Mouse (Mus musculus): Measurements from ENCODE around the gene Sgsh. TPM values are rescaled to one million over a fixed set of nuclear protein-coding genes. Genes with fewer than 3 reads are reported as not detected.

The Sgsh gene
- polyA plus RNA-seq, 1 experiment from 2014 or later, result 4.2 TPM

DNA sequence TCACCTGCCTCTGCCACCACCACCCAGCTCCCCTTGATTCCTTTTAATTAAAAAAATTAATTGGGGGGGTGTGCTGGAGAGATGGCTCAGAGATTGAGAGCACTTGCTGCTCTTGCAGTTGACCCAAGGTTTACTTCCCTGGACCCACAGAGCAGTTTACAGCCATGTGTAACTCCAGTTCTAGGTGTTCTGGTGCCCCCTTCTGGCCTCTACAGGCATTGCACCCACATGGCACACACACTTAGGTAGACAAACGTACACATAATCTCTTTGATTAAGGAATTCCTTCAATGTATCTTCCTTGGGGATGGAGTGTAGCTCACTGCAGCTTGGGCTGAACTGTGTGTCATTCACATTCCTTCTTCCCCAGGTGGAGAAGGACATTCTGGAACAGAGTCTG, 30.3 kb downstream of the Sgsh start:
- WGBS (ENCODE audit: insufficient replicate concordance), result 79% methylated on average over 1 of the region's 1 CpGs
- Histone ChIP-seq H3K9ac (replicated peaks) (no peak overlapping the region), H3K9me3 (ENCODE audit: low read length) (0 out of 2 replicates have a peak, but pooled peaks cover 3% of the 10 kb centered on the region), H3K27ac (ENCODE audit: low read depth) (no peak overlapping the region), H3K36me3 (replicated peaks; ENCODE audit: insufficient read depth, low read length) (no peaks in the 10 kb centered on the region), H3K4me3 (ENCODE audit: low read depth, low read length) (no peak overlapping the region), H3K4me1 (ENCODE audit: insufficient read depth) (no peaks in the 10 kb centered on the region), H3K4me2 (ENCODE audit: low read depth, low read length) (no peak overlapping the region), H3K27me3 (ENCODE audit: insufficient read depth, low read length) (no peaks in the 10 kb centered on the region)
- TF ChIP-seq EP300 (IDR thresholded peaks at IDR 0.05; ENCODE audit: low read depth) (no peak), CTCF (IDR thresholded peaks at IDR 0.05; ENCODE audit: low read depth) (peak; percentile 59)
- DNase-seq (no peak), ATAC-seq (no peak)

DNA sequence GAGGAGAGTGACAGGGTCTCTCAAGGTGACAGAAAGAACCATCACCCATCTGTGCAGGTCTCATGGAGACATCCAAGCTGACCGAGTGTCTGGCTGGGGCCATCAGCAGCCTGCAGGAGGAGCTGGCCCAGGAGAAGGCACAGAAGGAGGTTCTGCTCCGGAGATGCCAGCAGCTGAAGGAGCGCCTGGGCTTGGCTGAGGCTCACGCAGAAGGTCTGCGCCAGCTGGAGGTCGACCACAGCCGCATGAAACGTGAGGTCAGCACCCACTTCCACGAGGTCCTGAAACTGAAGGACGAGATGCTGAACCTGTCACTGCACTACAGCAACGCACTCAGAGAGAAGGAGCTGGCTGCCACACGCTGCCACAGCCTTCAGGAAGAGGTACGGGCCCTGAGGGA, 32.8 kb downstream of the Sgsh start:
- 0 out of 2 replicates have a peak, but pooled peaks cover 3% of the 10 kb centered on the region for H3K9me3 ChIP-seq (ENCODE audit: low read length)
- DNase-seq (no peak), ATAC-seq (no peak)
- TF ChIP-seq EP300 (IDR thresholded peaks at IDR 0.05; ENCODE audit: low read depth), result no peak
- no peak for TF ChIP-seq CTCF (IDR thresholded peaks at IDR 0.05; ENCODE audit: low read depth)
- no peak overlapping the region for H3K4me2 ChIP-seq (ENCODE audit: low read depth, low read length)
- 66% methylated on average over 13 of the region's 13 CpGs for WGBS (ENCODE audit: insufficient replicate concordance)
- H3K27ac ChIP-seq (ENCODE audit: low read depth), result no peak overlapping the region
- H3K4me3 ChIP-seq (ENCODE audit: low read depth, low read length), result no peak overlapping the region
- no peaks in the 10 kb centered on the region for H3K4me1 ChIP-seq (ENCODE audit: insufficient read depth)
- H3K27me3 ChIP-seq (ENCODE audit: insufficient read depth, low read length), result no peaks in the 10 kb centered on the region
- no peak overlapping the region for H3K9ac ChIP-seq (replicated peaks)
- no peaks in the 10 kb centered on the region for H3K36me3 ChIP-seq (replicated peaks; ENCODE audit: insufficient read depth, low read length)

DNA sequence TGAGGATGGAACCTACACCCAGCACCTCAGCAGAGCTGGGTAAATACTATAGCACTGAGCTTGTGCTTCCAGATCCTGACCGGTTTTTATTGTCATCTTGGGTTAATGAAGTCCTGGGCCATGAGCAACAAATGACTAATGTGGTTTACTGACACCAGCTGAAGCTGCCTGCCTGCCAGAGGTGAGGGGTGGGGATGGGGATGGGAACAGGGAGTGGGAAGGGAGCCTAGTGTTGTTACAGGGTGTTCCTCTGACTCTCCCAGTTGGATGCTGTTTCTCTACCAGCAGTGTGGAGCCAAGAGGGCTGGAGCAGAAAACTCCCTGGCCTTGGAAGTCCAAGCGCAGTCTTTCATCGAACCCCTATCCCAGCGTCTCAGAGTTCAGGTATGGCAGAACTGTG, 38.6 kb downstream of the Sgsh start:
- no peak for TF ChIP-seq EP300 (IDR thresholded peaks at IDR 0.05; ENCODE audit: low read depth)
- no peak for TF ChIP-seq CTCF (IDR thresholded peaks at IDR 0.05; ENCODE audit: low read depth)
- Histone ChIP-seq H3K27ac (ENCODE audit: low read depth) (no peak overlapping the region), H3K4me1 (ENCODE audit: insufficient read depth) (no peaks in the 10 kb centered on the region), H3K9me3 (ENCODE audit: low read length) (no peaks in the 10 kb centered on the region), H3K27me3 (ENCODE audit: insufficient read depth, low read length) (0 out of 2 replicates have a peak, but pooled peaks cover 4% of the 10 kb centered on the region), H3K36me3 (replicated peaks; ENCODE audit: insufficient read depth, low read length) (no peaks in the 10 kb centered on the region), H3K9ac (replicated peaks) (no peak overlapping the region), H3K4me3 (ENCODE audit: low read depth, low read length) (no peak overlapping the region), H3K4me2 (ENCODE audit: low read depth, low read length) (no peak overlapping the region)
- no peak for DNase-seq
- no peak for ATAC-seq
- 86% methylated on average over 4 of the region's 4 CpGs for WGBS (ENCODE audit: insufficient replicate concordance)

DNA sequence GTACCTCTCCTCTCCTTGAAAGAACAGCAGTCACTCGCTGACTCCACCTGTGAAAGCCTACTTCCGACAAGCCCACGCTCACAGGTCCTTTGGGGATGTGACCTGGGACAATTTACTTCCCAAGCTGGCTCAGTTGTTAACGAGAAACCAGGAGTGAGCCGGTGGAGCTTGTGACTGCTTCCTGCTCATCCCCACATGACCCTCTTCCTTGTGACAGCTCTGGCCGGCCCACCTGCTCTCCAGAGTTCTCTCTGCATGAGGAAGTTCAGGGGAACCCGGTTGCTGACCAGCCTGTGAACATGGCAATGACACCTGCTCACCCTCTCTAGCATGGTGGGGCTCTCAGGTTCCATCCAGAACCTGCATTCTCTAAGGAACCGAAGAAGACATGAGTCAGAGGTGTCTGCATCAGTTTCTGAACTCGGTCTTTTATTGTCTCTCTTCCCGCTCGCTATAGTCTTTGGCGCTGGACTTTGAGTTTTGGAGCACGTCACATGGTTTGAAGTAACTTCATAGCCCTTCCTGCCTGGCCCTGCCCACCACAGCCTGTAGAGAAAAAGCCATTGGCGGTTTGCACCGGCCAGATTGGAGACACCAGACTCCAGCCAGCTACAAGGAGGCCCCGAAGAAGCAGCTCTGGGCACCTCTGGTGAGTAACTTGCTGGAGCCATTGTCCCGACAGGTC, 40.9 kb downstream of the Sgsh start:
- 51% methylated on average over 17 of the region's 17 CpGs for WGBS (ENCODE audit: insufficient replicate concordance)
- ATAC-seq (peak; percentile 62), DNase-seq (no peak)
- peak overlapping the region; percentile 16; the same call in 1 of the 2 replicates for H3K27ac ChIP-seq (ENCODE audit: low read depth)
- no peaks in the 10 kb centered on the region for H3K4me1 ChIP-seq (ENCODE audit: insufficient read depth)
- H3K9me3 ChIP-seq (ENCODE audit: low read length), result no peaks in the 10 kb centered on the region
- no peak for TF ChIP-seq EP300 (IDR thresholded peaks at IDR 0.05; ENCODE audit: low read depth)
- no peak for TF ChIP-seq CTCF (IDR thresholded peaks at IDR 0.05; ENCODE audit: low read depth)
- H3K36me3 ChIP-seq (replicated peaks; ENCODE audit: insufficient read depth, low read length), result no peaks in the 10 kb centered on the region
- H3K4me2 ChIP-seq (ENCODE audit: low read depth, low read length), result peak overlapping the region; percentile 45
- no peak overlapping the region for H3K4me3 ChIP-seq (ENCODE audit: low read depth, low read length)
- H3K27me3 ChIP-seq (ENCODE audit: insufficient read depth, low read length), result 0 out of 2 replicates have a peak, but pooled peaks cover 4% of the 10 kb centered on the region
- no peak overlapping the region for H3K9ac ChIP-seq (replicated peaks)

DNA sequence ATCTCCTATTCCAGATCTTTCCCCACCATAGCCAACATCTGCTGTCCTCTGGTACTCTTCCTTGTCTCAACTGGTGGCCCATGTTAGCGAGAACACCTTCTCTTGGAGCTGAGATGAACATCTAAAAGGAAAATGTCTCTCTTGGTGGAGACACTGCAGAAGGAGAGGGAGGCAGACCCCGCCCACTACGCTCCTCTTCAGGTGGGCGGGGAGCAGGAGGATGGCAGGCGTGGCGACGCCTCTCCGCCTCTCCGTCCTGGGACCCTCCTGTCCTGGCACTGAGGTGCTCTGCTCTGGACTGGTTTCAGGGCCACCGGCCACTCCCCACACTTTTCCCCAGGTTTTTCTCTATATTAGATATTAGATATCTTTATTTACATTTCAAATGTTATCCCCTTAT, 44.7 kb downstream of the Sgsh start:
- H3K27me3 ChIP-seq (ENCODE audit: insufficient read depth, low read length), result 0 out of 2 replicates have a peak, but pooled peaks cover 4% of the 10 kb centered on the region
- no peak overlapping the region for H3K4me3 ChIP-seq (ENCODE audit: low read depth, low read length)
- ATAC-seq (no peak), DNase-seq (no peak)
- TF ChIP-seq CTCF (IDR thresholded peaks at IDR 0.05; ENCODE audit: low read depth) (no peak), EP300 (IDR thresholded peaks at IDR 0.05; ENCODE audit: low read depth) (no peak)
- no peaks in the 10 kb centered on the region for H3K4me1 ChIP-seq (ENCODE audit: insufficient read depth)
- no peak overlapping the region for H3K27ac ChIP-seq (ENCODE audit: low read depth)
- no peaks in the 10 kb centered on the region for H3K9me3 ChIP-seq (ENCODE audit: low read length)
- no peak overlapping the region for H3K9ac ChIP-seq (replicated peaks)
- 22% methylated on average over 10 of the region's 10 CpGs for WGBS (ENCODE audit: insufficient replicate concordance)
- H3K4me2 ChIP-seq (ENCODE audit: low read depth, low read length), result no peak overlapping the region
- no peaks in the 10 kb centered on the region for H3K36me3 ChIP-seq (replicated peaks; ENCODE audit: insufficient read depth, low read length)

DNA sequence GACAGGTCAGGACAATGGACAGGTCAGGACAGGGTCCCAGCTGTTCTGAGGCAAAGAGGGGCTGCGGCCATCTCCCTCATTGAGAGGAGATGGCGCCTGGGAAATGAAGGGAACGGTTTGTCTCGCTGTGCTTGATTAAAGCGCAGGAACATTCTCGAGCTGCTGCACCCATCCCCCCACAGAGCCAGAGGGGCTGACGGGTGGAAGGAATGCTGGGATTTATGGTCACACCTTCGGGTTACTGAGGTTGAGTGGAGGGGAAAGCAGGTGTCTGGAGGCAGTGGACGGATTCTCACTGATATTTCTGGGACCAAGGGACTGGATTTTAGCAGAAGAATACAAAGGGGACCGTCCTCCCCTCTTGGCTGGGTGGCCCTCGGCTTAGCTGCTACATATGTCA, 47.4 kb downstream of the Sgsh start:
- H3K27ac ChIP-seq (ENCODE audit: low read depth), result no peak overlapping the region
- TF ChIP-seq EP300 (IDR thresholded peaks at IDR 0.05; ENCODE audit: low read depth), result no peak
- TF ChIP-seq CTCF (IDR thresholded peaks at IDR 0.05; ENCODE audit: low read depth), result no peak
- no peak overlapping the region for H3K4me2 ChIP-seq (ENCODE audit: low read depth, low read length)
- no peaks in the 10 kb centered on the region for H3K27me3 ChIP-seq (ENCODE audit: insufficient read depth, low read length)
- H3K9ac ChIP-seq (replicated peaks), result no peak overlapping the region
- WGBS (ENCODE audit: insufficient replicate concordance), result 38% methylated on average over 11 of the region's 11 CpGs
- H3K4me1 ChIP-seq (ENCODE audit: insufficient read depth), result no peaks in the 10 kb centered on the region
- no peaks in the 10 kb centered on the region for H3K36me3 ChIP-seq (replicated peaks; ENCODE audit: insufficient read depth, low read length)
- DNase-seq (no peak), ATAC-seq (no peak)
- no peak overlapping the region for H3K4me3 ChIP-seq (ENCODE audit: low read depth, low read length)
- no peaks in the 10 kb centered on the region for H3K9me3 ChIP-seq (ENCODE audit: low read length)

DNA sequence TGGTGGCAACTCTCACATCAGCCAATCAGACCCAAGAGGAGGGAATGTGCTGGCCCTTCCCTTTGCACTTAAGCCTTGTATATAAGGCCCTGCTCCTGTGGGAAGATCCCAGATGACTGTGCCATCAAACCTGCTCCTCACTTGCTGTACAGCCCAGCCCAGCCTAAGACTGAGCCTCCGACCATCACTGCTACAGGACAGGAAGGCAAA, 47.8 kb downstream of the Sgsh start, which contains the start of gene Card14:
Card14 (plus strand) TSS at position 111 of the 210 bp plus-strand sequence.
- Histone ChIP-seq H3K9ac (replicated peaks) (no peak within 1 kb of the TSS), H3K27me3 (ENCODE audit: insufficient read depth, low read length) (no peaks in the 10 kb centered on the region), H3K4me2 (ENCODE audit: low read depth, low read length) (no peak within 1 kb of the TSS), H3K9me3 (ENCODE audit: low read length) (no peaks in the 10 kb centered on the region), H3K27ac (ENCODE audit: low read depth) (no peak within 1 kb of the TSS), H3K36me3 (replicated peaks; ENCODE audit: insufficient read depth, low read length) (no peaks in the 10 kb centered on the region), H3K4me1 (ENCODE audit: insufficient read depth) (no peaks in the 10 kb centered on the region), H3K4me3 (ENCODE audit: low read depth, low read length) (no peak within 1 kb of the TSS)
- ATAC-seq (no peak), DNase-seq (no peak)
- no peak for TF ChIP-seq CTCF (IDR thresholded peaks at IDR 0.05; ENCODE audit: low read depth)
- TF ChIP-seq EP300 (IDR thresholded peaks at IDR 0.05; ENCODE audit: low read depth), result no peak
- WGBS (ENCODE audit: insufficient replicate concordance), result 64% methylated on average over 1 of the region's 1 CpGs
